ENCODE assay signal across 9 mouse cellular contexts in the genomic region with DNA sequence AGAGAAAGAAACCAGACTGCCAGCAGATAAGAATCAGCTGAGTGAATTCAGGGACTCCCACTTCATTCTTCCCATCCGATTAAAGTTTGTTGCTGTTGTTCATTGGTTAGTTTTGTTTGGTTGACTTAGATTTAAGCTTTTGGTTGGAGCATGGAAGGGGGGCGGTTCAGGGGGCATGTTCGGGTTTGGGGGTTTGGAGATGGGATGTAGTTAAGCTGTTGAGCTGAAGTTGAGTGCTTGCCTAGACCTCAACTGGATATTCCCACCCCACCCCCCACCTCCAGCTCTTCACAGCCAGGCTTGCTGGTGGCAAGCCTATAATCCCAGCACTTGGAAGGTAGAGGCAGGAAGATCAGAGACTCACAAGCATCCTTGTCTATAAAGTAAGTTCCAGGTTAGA. TPM values are rescaled to one million over a fixed set of nuclear protein-coding genes. Genes with fewer than 3 reads are reported as not detected.
DNase-seq lines count a peak whose midpoint lies in the region; ATAC-seq and TF ChIP-seq lines count a peak whose summit lies in the region.
"Had no signal": no experiment of that assay in that cellular context is flagged by ENCODE, and none has a peak within 500 bp of the region (broad histone marks: within the 10 kb centered on the region; RNA-seq: fewer than 3 reads in every experiment).

A gene (minus strand): TSS at position 101 of the 400 bp plus-strand sequence.

- no peak for TF ChIP-seq CTCF in gastrocnemius, adult 2 months (IDR thresholded peaks at IDR 0.05)
- TF ChIP-seq CTCF in stomach, postnatal 0 days (IDR thresholded peaks at IDR 0.05; ENCODE audit: low read depth) = no peak

- DNase-seq in gastrocnemius, adult 2 months = no peak
- no peak for DNase-seq in gastrocnemius, postnatal 36 days
- DNase-seq in neural tube, embryonic 11.5 days (ENCODE audit: low spot score) = no peak
- no peak for DNase-seq in neural tube, embryonic 10.5 days (ENCODE audit: extremely low spot score, low spot score)
- DNase-seq in stomach, postnatal 0 days (ENCODE audit: low spot score) = no peak
- no peak for DNase-seq in thymus, postnatal 4 days
- DNase-seq in T-cell, adult 2 months (ENCODE audit: low spot score) = no peak

- ATAC-seq in neural tube, embryonic 11.5 days (ENCODE audit: insufficient read depth, low FRiP score, low TSS enrichment) = no peak
- ATAC-seq in limb, embryonic 12.5 days (ENCODE audit: insufficient number of reproducible peaks, insufficient read depth, low FRiP score, low TSS enrichment, low read depth) = no peak
- ATAC-seq in stomach, postnatal 0 days (ENCODE audit: low FRiP score, low TSS enrichment) = no peak

- no peak for TF ChIP-seq EP300 in stomach, postnatal 0 days (optimal IDR thresholded peaks at IDR 0.05)

- H3K9me3 ChIP-seq in neural tube, embryonic 11.5 days (ENCODE audit: control insufficient read depth, low read length) = no peaks in the 10 kb centered on the region
- H3K9me3 ChIP-seq in limb, embryonic 12.5 days = no peaks in the 10 kb centered on the region
- H3K9me3 ChIP-seq in stomach, postnatal 0 days (ENCODE audit: control insufficient read depth, low read length) = no peaks in the 10 kb centered on the region

- no peaks in the 10 kb centered on the region for H3K36me3 ChIP-seq in neural tube, embryonic 11.5 days (ENCODE audit: control insufficient read depth, insufficient read depth, low read length)
- H3K36me3 ChIP-seq in limb, embryonic 12.5 days = no peaks in the 10 kb centered on the region
- no peaks in the 10 kb centered on the region for H3K36me3 ChIP-seq in stomach, postnatal 0 days (ENCODE audit: control insufficient read depth, insufficient read depth, low read length)

- H3K9ac ChIP-seq in neural tube, embryonic 11.5 days (ENCODE audit: low read length) = peak within 1 kb of the TSS; percentile 69
- H3K9ac ChIP-seq in limb, embryonic 12.5 days (replicated peaks) = peak within 1 kb of the TSS; percentile 61
- peak within 1 kb of the TSS; percentile 55 for H3K9ac ChIP-seq in stomach, postnatal 0 days (ENCODE audit: low read length)

- peak within 1 kb of the TSS; percentile 92 for H3K4me2 ChIP-seq in neural tube, embryonic 11.5 days (ENCODE audit: low read depth)
- H3K4me2 ChIP-seq in limb, embryonic 12.5 days = peak within 1 kb of the TSS; percentile 99
- peak within 1 kb of the TSS; percentile 76 for H3K4me2 ChIP-seq in stomach, postnatal 0 days (replicated peaks; ENCODE audit: low read depth)

- H3K4me3 ChIP-seq in gastrocnemius, adult 2 months = peak within 1 kb of the TSS; percentile 84
- peak within 1 kb of the TSS; percentile 67 for H3K4me3 ChIP-seq in neural tube, embryonic 11.5 days (ENCODE audit: low read depth, low read length)
- peak within 1 kb of the TSS; percentile 71 for H3K4me3 ChIP-seq in limb, embryonic 12.5 days (replicated peaks)
- H3K4me3 ChIP-seq in stomach, postnatal 0 days (ENCODE audit: low read depth, low read length) = peak within 1 kb of the TSS; percentile 55

- H3K4me1 ChIP-seq in neural tube, embryonic 11.5 days (ENCODE audit: control insufficient read depth, insufficient read depth, low read length) = peaks cover 6% of the 10 kb centered on the region; the same call in 1 of the 2 replicates
- peaks cover 12% of the 10 kb centered on the region for H3K4me1 ChIP-seq in limb, embryonic 12.5 days (replicated peaks)
- no peaks in the 10 kb centered on the region for H3K4me1 ChIP-seq in stomach, postnatal 0 days (replicated peaks; ENCODE audit: control insufficient read depth, insufficient read depth)

- intact Hi-C loops in gastrocnemius, adult 2 months (cut with DNase I) = loop anchor here (5.0 to 10.0 kb wide), 3 partner anchors 81 to 301 kb away; no protein-coding TSS in a partner anchor
- intact Hi-C loops in gastrocnemius, postnatal 36 days (cut with DNase I) = no loop called here

- peaks cover 17% of the 10 kb centered on the region for H3K27me3 ChIP-seq in neural tube, embryonic 11.5 days (ENCODE audit: control insufficient read depth, insufficient read depth, low read length)
- peaks cover 40% of the 10 kb centered on the region for H3K27me3 ChIP-seq in limb, embryonic 12.5 days
- H3K27me3 ChIP-seq in stomach, postnatal 0 days (ENCODE audit: control insufficient read depth, insufficient read depth, low read length) = peaks cover 3% of the 10 kb centered on the region; the same call in 1 of the 2 replicates

- 60% methylated on average over 3 of the region's 3 CpGs for WGBS in neural tube, embryonic 11.5 days
- WGBS in limb, embryonic 12.5 days = 55% methylated on average over 3 of the region's 3 CpGs
- 58% methylated on average over 3 of the region's 3 CpGs for WGBS in stomach, postnatal 0 days

- peak within 1 kb of the TSS; percentile 85 for H3K27ac ChIP-seq in gastrocnemius, adult 2 months
- peak within 1 kb of the TSS; percentile 74 for H3K27ac ChIP-seq in neural tube, embryonic 11.5 days (ENCODE audit: low read depth, low read length)
- 0 out of 2 replicates have a peak within 1 kb of the TSS, but pooled peaks have one; percentile 23 for H3K27ac ChIP-seq in limb, embryonic 12.5 days
- peak within 1 kb of the TSS; percentile 65 for H3K27ac ChIP-seq in stomach, postnatal 0 days (replicated peaks)

RNA-seq across cellular contexts. Expression of the gene that starts here (rescaled TPM):
- 1 to 10 TPM; 4.3 to 4.5 TPM for total RNA-seq in gastrocnemius, adult 2 months (2021)
- total RNA-seq in gastrocnemius, postnatal 36 days (2021) = 1 to 10 TPM; 4.8 to 5.3 TPM
- polyA plus RNA-seq in neural tube, embryonic 11.5 days (2014; fragmentation: Nextera tagmentation; extraction: Ambion mirVana) = 1.5 and 1.6 TPM in 2 replicates
- 1.8 and 2.6 TPM in 2 replicates for polyA plus RNA-seq in limb, embryonic 12.5 days (2016; fragmentation: Nextera tagmentation; extraction: Ambion mirVana)
- 0.65 and 0.81 TPM in 2 replicates for polyA plus RNA-seq in stomach, postnatal 0 days (2015; fragmentation: Nextera tagmentation; extraction: Ambion mirVana)
- total RNA-seq: common myeloid progenitor, adult 5-6 weeks had no signal

Comparison
In these comparisons a context has a peak if more than half of its experiments do, and no peak if none do; other contexts are left out.
1. H3K27ac ChIP-seq: peak in every context shown above with its lines; median percentile 85 in gastrocnemius, adult 2 months; 74 in neural tube, embryonic 11.5 days; 65 in stomach, postnatal 0 days; 23 in limb, embryonic 12.5 days.